Mouse (Mus musculus) embryonic facial prominence, embryonic 11.5 days (tissue): Measurements from ENCODE around the gene Cnn3. TPM values are rescaled to one million over a fixed set of nuclear protein-coding genes. Genes with fewer than 3 reads are reported as not detected.

Source experiments
- ATAC-seq: fragments of 200-750 bp; cut with Nextera tagmentation; replicated peaks from 2 replicates; pipeline ENCODE4 v1.8.0; 2017; ENCODE audit warnings: low read depth; ENCODE audit not compliant: insufficient number of reproducible peaks, low FRiP score, low TSS enrichment
- DNase-seq: peaks from one replicate; pipeline ENCODE4 v3.0.0-alpha.2; 2015; ENCODE audit warnings: low spot score
- H3K27ac ChIP-seq: fragments of 300-500 bp; sonication (generic); replicated peaks from 2 replicates; pipeline ENCODE4 v1.5.1; 2014; ENCODE audit warnings: mild to moderate bottlenecking, low read depth, low read length, control low read depth
- H3K27me3 ChIP-seq: fragments of 300-500 bp; sonication (generic); 2 replicates; pipeline ENCODE4 v1.6.1; 2014; ENCODE audit warnings: mild to moderate bottlenecking, low read length, moderate library complexity, mixed read lengths; ENCODE audit not compliant: control insufficient read depth, insufficient read depth
- H3K36me3 ChIP-seq: fragments of 300-500 bp; sonication (generic); replicated peaks from 2 replicates; pipeline ENCODE4 v1.6.1; 2014; ENCODE audit warnings: low read depth, mild to moderate bottlenecking, low read length, moderate library complexity, mixed read lengths; ENCODE audit not compliant: control insufficient read depth, insufficient read depth
- H3K4me1 ChIP-seq: fragments of 300-500 bp; sonication (generic); 2 replicates; pipeline ENCODE4 v1.6.1; 2014; ENCODE audit warnings: low read length, mixed read lengths; ENCODE audit not compliant: control insufficient read depth, insufficient read depth
- H3K4me2 ChIP-seq: fragments of 300-500 bp; sonication (generic); 2 replicates; pipeline ENCODE4 v1.6.1; 2014; ENCODE audit warnings: low read depth, mild to moderate bottlenecking, control low read depth, low read length, moderate library complexity
- H3K4me3 ChIP-seq: fragments of 300-500 bp; sonication (generic); 2 replicates; pipeline ENCODE4 v1.5.1; 2014; ENCODE audit warnings: low read depth, low read length, control low read depth
- H3K9ac ChIP-seq: fragments of 300-500 bp; sonication (generic); replicated peaks from 2 replicates; pipeline ENCODE4 v1.6.1; 2014; ENCODE audit warnings: mild to moderate bottlenecking, control low read depth, low read length
- H3K9me3 ChIP-seq: fragments of 300-500 bp; sonication (generic); replicated peaks from 2 replicates; pipeline ENCODE4 v1.6.1; 2016; ENCODE audit warnings: mild to moderate bottlenecking, low read length, inconsistent platforms, mixed read lengths; ENCODE audit not compliant: control insufficient read depth
- WGBS: fragments of 180-500 bp; shearing (Covaris S2); extraction: QIAGEN DNeasy Blood & Tissue Kit; methylation state at CpG from one replicate; pipeline ENCODE4 v1.1.7; 2014; 5-methylcytosine and 5-hydroxymethylcytosine counted together
- polyA plus RNA-seq: library from polyadenylated mRNA; unstranded; fragments of >200 nt; fragmentation: Nextera tagmentation; extraction: Ambion mirVana; gene quantifications from 2 replicates; pipeline ENCODE4 v1.2.1, GENCODE M21; 2014

Cnn3 gene
- 1,087 and 1,113 TPM in 2 replicates for polyA plus RNA-seq

DNA sequence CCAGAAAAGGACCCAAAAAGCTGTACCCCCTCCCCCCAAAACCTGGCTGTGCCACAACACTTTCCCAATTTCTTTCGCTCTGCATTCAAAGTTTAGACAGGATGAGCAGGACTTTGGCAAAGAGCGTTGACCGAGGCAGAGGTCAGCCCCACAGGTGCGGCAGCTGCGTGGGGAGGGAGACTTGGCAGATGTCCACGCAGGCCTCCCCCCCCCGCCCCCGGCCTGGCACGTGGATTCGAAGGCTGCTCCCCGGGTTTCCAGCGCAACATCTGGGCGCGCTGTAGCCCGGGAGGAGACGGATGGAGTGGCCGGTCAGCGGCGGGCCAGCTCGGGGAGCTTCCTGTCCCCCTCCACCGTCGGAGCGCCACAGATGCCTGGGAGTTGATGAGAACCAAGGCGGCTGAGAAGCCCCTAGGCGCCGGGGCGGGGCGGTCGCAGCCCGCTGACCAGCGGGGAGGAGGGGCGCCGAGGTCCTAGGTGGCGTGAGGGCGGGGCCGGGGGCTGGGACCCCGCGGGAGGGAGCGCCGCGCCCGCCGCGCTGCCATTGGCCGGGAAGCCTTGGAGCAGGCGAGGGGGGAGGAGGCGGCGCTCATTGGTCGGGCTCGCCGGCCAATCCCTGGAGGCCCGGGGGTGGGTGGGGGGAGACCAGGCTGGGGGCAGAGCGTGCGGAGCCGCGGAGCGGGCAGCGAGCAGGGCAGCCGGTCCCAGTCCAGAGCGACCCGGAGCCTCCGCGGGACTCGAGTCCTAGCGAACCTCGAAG is at the start of gene Cnn3:
Cnn3 (plus strand) TSS at position 637 of the 760 bp plus-strand sequence.
- under 1% methylated on average over 42 of the region's 66 CpGs for WGBS
- no peaks in the 10 kb centered on the region for H3K9me3 ChIP-seq
- ATAC-seq, result peak; percentile 90

DNA sequence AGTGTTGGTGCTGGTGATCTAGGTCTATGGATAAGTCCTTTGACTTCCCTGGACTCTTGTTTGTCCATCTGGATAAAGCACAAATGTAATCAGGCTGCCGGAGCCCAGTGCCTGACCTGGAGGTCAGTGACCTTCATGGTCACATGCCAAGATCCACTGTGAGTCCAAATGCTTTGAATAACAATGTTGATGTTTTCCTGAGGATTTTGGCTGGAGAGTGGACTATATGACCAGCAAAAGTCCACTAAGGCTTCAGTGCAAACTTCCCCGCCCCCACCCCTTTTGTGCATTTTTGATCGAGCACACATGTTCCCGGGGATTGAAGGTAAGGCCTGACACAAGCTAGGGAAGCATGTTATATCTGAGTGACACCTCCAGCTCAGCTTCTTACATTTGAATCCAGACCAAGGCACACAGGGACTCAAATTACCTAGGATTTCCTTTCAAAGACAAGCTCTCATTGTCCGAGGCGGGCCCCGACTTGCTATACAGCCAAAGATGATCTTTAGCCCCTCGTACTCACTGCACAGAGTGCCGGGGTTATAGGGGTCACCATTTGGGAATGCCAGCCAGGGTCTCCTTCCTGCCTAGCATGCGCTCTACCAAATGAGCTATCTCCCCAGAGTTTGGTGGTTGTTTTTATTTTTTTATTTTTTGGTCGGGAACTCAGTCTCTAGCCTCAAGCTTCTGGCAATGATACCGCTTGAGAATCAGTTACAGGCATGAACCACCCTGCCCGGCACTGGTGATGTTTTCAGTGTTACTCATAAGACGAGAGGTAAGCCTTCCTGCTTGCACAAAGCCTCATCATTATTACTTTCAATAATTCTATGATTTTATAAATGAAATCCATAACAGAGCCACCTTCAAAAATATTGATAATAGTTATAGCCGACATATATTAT is 47.3 kb upstream of the Cnn3 start:
- DNase-seq, result peak; percentile 42
- no peak overlapping the region for H3K4me3 ChIP-seq
- no peak overlapping the region for H3K27ac ChIP-seq
- H3K9ac ChIP-seq, result no peak overlapping the region
- 23% methylated on average over 15 of the region's 15 CpGs for WGBS
- no peaks in the 10 kb centered on the region for H3K9me3 ChIP-seq
- no peaks in the 10 kb centered on the region; the same call in 1 of the 2 replicates for H3K4me1 ChIP-seq
- ATAC-seq, result no peak; the same call in 1 of the 2 replicates
- H3K27me3 ChIP-seq, result no peaks in the 10 kb centered on the region
- no peaks in the 10 kb centered on the region for H3K36me3 ChIP-seq
- H3K4me2 ChIP-seq, result no peak overlapping the region

More for the DNA sequence above, at the start of gene Cnn3:
- Histone ChIP-seq H3K36me3 (no peaks in the 10 kb centered on the region), H3K27ac (peak within 1 kb of the TSS; percentile 88), H3K27me3 (no peaks in the 10 kb centered on the region), H3K4me3 (peak within 1 kb of the TSS; percentile 89), H3K9ac (peak within 1 kb of the TSS; percentile 98), H3K4me2 (peak within 1 kb of the TSS; percentile 86), H3K4me1 (peaks cover 3% of the 10 kb centered on the region)
- DNase-seq, result peak; percentile 97

DNA sequence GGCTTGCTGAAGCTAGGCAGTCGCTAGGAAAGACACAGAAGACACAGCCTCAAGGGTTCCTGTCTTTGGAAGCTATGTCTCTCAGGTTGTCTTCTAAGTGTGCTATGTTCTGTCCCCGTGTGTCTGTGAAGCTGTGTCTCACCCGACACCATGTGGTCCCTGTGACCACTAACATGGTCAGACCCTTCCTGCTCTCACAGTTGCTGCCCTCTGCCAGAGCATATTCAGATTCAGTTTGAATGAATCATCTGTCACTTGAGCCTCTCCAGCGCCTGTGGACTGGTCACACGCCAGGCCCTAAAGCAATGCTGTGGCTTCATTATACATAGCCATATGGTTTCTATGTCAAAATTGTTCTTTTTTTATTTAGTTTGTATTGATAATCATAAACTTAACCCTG is 46.6 kb upstream of the Cnn3 start:
- no peaks in the 10 kb centered on the region for H3K27me3 ChIP-seq
- no peaks in the 10 kb centered on the region; the same call in 1 of the 2 replicates for H3K4me1 ChIP-seq
- H3K4me2 ChIP-seq, result no peak overlapping the region
- WGBS, result 62% methylated on average over 5 of the region's 5 CpGs
- H3K4me3 ChIP-seq, result no peak overlapping the region
- no peaks in the 10 kb centered on the region for H3K36me3 ChIP-seq
- H3K9me3 ChIP-seq, result no peaks in the 10 kb centered on the region
- H3K27ac ChIP-seq, result no peak overlapping the region
- no peak overlapping the region for H3K9ac ChIP-seq
- no peak for DNase-seq
- ATAC-seq, result no peak

DNA sequence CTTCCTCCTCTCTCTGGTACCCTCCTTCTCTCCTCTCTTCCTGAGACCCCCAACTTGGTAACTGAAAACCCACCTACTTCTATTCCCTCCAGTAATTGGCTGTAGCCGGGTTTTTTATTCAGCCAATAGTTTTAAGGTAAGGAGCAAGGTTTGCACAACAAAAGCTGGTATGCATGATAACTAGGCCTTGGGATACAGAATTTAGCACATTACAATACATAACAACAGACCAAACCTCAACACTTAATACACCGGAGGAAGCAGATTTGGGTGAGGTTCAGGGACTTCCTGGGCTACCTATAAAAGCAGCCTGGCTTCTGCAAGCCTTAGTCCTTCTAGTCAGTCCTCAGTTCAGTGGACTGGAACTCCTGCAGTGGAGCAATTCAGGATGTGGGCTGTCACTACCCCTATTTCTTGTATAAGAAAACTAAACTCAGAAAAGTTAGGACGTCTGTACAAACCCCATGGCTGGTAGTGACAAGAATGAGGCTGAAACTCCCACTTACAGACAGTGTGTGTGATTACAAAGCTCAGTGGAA is 38.8 kb upstream of the Cnn3 start:
- peaks cover 7% of the 10 kb centered on the region; the same call in 1 of the 2 replicates for H3K4me1 ChIP-seq
- ATAC-seq, result no peak
- DNase-seq, result no peak
- 70% methylated on average over 3 of the region's 3 CpGs for WGBS
- H3K27ac ChIP-seq, result no peak overlapping the region
- no peaks in the 10 kb centered on the region for H3K9me3 ChIP-seq
- H3K36me3 ChIP-seq, result no peaks in the 10 kb centered on the region
- no peaks in the 10 kb centered on the region for H3K27me3 ChIP-seq
- no peak overlapping the region for H3K4me2 ChIP-seq
- no peak overlapping the region for H3K9ac ChIP-seq
- H3K4me3 ChIP-seq, result no peak overlapping the region

DNA sequence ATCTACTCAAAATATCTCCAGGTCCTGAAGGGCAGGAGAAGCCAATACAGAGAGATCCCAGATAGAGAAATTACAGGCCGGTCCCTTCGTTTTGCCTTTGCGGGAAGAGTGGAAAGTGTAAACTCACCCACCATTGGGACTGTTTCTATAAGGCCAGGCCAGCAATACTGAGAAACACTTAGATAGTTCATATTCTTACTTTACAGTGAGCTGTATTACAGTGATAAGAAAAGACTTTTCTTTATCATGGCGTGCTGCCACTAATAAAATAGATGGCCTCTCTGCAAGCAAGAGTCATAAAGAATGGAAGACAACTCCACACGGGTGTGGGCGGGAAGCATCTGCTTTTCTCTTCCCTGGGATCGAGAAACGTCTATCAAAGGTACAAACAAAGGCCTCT is 36.9 kb upstream of the Cnn3 start:
- ATAC-seq (no peak), DNase-seq (no peak)
- Histone ChIP-seq H3K9me3 (no peaks in the 10 kb centered on the region), H3K4me1 (peaks cover 7% of the 10 kb centered on the region; the same call in 1 of the 2 replicates), H3K27me3 (no peaks in the 10 kb centered on the region), H3K9ac (no peak overlapping the region), H3K36me3 (no peaks in the 10 kb centered on the region), H3K4me2 (no peak overlapping the region), H3K27ac (no peak overlapping the region), H3K4me3 (no peak overlapping the region)
- WGBS, result 81% methylated on average over 8 of the region's 8 CpGs

DNA sequence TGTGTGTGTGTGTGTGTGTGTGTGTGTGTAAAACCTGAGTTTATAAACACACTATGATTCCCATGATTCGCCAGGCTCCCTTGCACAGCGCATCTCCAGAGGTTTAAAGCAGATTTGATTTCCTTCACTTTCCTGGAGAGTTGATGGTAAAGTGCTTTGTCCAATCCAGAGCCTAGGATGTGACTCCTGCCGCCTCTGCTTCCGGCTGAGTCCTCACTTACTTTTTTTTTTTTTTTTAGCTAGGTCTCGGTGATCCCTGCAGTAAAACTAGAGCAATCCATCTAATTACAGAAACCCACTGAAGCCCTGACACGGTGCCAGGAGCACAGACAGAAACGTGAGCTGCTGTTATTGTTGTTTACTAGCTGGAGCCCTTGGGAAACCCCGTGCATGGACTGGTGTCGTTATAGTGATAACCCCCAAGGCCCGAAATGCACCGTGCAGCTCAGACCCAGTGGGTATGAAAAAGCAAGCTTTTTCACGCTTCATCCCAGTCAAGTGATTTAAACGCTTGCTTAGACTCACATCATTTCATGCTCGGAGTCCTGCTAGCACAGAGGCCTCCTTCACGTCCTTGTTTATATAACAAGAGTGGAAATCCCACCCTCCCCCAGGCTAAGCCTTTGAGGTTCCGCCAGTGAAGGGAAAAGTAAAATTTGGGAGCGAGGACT is 36.3 kb upstream of the Cnn3 start:
- 11% methylated on average over 17 of the region's 17 CpGs for WGBS
- Histone ChIP-seq H3K4me1 (peaks cover 7% of the 10 kb centered on the region; the same call in 1 of the 2 replicates), H3K9ac (no peak overlapping the region), H3K27me3 (no peaks in the 10 kb centered on the region), H3K36me3 (no peaks in the 10 kb centered on the region), H3K4me3 (no peak overlapping the region; the same call in 1 of the 2 replicates), H3K27ac (no peak overlapping the region), H3K9me3 (no peaks in the 10 kb centered on the region), H3K4me2 (peak overlapping the region; percentile 19; the same call in 1 of the 2 replicates)
- DNase-seq, result peak; percentile 72
- ATAC-seq, result peak; percentile 79

DNA sequence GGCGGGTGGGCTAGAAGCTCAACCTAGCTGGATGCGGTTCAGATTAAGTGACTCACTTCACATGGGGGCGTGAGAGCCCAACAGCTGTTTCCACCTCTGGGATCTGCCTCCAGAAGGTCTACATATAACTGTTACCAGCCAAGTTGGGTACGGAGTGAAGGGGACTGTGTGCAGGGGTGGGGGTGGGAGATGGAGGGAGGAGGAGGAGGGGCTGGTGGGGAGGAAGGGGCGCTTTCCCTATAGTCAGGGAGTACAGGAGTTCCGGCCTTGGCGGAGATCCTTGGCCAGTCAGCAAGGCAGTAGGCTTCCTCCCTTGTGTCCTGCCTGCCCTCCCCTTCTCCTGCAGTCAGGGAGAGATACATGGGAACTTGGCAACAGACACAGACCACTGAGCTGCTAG is 35.6 kb upstream of the Cnn3 start:
- WGBS, result 27% methylated on average over 7 of the region's 7 CpGs
- DNase-seq, result peak; percentile 61
- peak overlapping the region; percentile 16; the same call in 1 of the 2 replicates for H3K4me2 ChIP-seq
- no peaks in the 10 kb centered on the region for H3K27me3 ChIP-seq
- no peaks in the 10 kb centered on the region for H3K36me3 ChIP-seq
- H3K4me1 ChIP-seq, result peaks cover 7% of the 10 kb centered on the region; the same call in 1 of the 2 replicates
- peak; percentile 69 for ATAC-seq
- no peak overlapping the region for H3K9ac ChIP-seq
- H3K27ac ChIP-seq, result no peak overlapping the region
- H3K4me3 ChIP-seq, result no peak overlapping the region
- H3K9me3 ChIP-seq, result no peaks in the 10 kb centered on the region
